Mouse (Mus musculus) kidney, postnatal 0 days (tissue): Measurements from ENCODE around the gene Spns2. TPM values are rescaled to one million over a fixed set of nuclear protein-coding genes. Genes with fewer than 3 reads are reported as not detected.
"Not testable (repeated sequence)": the region's sequence is repeated elsewhere in the genome, so short reads cannot be mapped to it uniquely, and the experiment has no call there.

Experiments used
- ATAC-seq: fragments of 200-750 bp; cut with Nextera tagmentation; replicated peaks from 2 replicates; pipeline ENCODE4 v1.8.0; 2017; ENCODE audit warnings: low read depth, moderate number of reproducible peaks, moderate TSS enrichment, moderate library complexity; ENCODE audit not compliant: low FRiP score
- DNase-seq: peaks from one replicate; pipeline ENCODE4 v3.0.0-alpha.2; 2016; ENCODE audit warnings: low spot score
- H3K27ac ChIP-seq: fragments of 300-500 bp; sonication (generic); 2 replicates; pipeline ENCODE4 v1.5.1; 2014; ENCODE audit warnings: mild to moderate bottlenecking
- H3K27me3 ChIP-seq: fragments of 300-500 bp; sonication (generic); 2 replicates; pipeline ENCODE4 v1.6.1; 2014; ENCODE audit warnings: low read length, mixed read lengths; ENCODE audit not compliant: insufficient read depth
- H3K36me3 ChIP-seq: fragments of 300-500 bp; sonication (generic); 2 replicates; pipeline ENCODE4 v1.6.1; 2014; ENCODE audit warnings: low read length, mixed read lengths; ENCODE audit not compliant: insufficient read depth
- H3K4me1 ChIP-seq: fragments of 300-500 bp; sonication (generic); replicated peaks from 2 replicates; pipeline ENCODE4 v1.6.1; 2014; ENCODE audit warnings: antibody characterized with exemption, low read length, mixed read lengths; ENCODE audit not compliant: insufficient read depth
- H3K4me2 ChIP-seq: fragments of 300-500 bp; sonication (generic); 2 replicates; pipeline ENCODE4 v1.6.1; 2014; ENCODE audit warnings: mild to moderate bottlenecking, low read length, moderate library complexity, mixed read lengths
- H3K4me3 ChIP-seq: fragments of 300-500 bp; sonication (generic); replicated peaks from 2 replicates; pipeline ENCODE4 v1.5.1; 2014; ENCODE audit warnings: low read depth, low read length
- H3K9ac ChIP-seq: fragments of 300-500 bp; sonication (generic); 2 replicates; pipeline ENCODE4 v1.6.1; 2014; ENCODE audit warnings: low read depth, low read length
- H3K9me3 ChIP-seq: fragments of 300-500 bp; sonication (generic); replicated peaks from 2 replicates; pipeline ENCODE4 v1.6.1; 2016; ENCODE audit warnings: low read length, inconsistent platforms, mixed read lengths
- CTCF ChIP-seq: IDR thresholded peaks from 2 replicates; pipeline ENCODE4 v1.5.1; 2016; ENCODE audit warnings: antibody characterized with exemption, low read depth, mild to moderate bottlenecking, moderate library complexity
- WGBS: fragments of 180-500 bp; shearing (Covaris S2); extraction: QIAGEN DNeasy Blood & Tissue Kit; methylation state at CpG from one replicate; pipeline ENCODE4 v1.1.7; 2014; 5-methylcytosine and 5-hydroxymethylcytosine counted together
- polyA plus RNA-seq: library from polyadenylated mRNA; unstranded; fragments of >200 nt; fragmentation: Nextera tagmentation; extraction: Ambion mirVana; gene quantifications from 2 replicates; pipeline ENCODE4 v1.2.1, GENCODE M21; 2015

Spns2 gene
- polyA plus RNA-seq, 1 experiment from 2014 or later: 7.4 TPM

GRCm38 (mm10) chr11:72452140-72452665 lies 37.5 kb downstream of the Spns2 start:
- no peak for TF ChIP-seq CTCF
- H3K27ac ChIP-seq: no peak overlapping the region

DNA sequence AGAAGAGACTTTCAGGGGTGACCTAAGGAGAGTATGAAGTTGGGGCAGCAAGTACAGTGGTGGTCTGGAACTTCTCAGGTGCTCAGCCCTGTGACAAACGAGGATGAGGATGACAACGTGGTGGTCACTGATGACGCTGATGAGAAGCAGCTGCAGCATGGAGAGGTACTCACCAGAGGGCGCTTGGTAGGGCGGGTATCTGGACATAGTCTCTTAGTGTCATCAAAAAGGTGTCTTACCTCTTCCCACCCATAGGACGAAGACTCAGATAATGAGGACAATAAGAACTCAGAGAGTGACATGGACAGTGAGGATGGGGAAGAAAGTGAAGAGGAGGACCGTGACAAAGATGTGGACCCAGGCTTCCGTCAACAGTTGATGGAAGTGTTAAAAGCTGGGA lies 42.2 kb downstream of the Spns2 start:
- no peak overlapping the region for H3K9ac ChIP-seq
- H3K4me2 ChIP-seq: no peak overlapping the region
- TF ChIP-seq CTCF: peak; percentile 50; the same call in 1 of the 2 replicates
- DNase-seq: no peak
- no peak overlapping the region for H3K4me3 ChIP-seq
- H3K36me3 ChIP-seq: peaks cover 95% of the 10 kb centered on the region
- 87% methylated on average over 8 of the region's 8 CpGs for WGBS
- no peak for ATAC-seq
- H3K27ac ChIP-seq: no peak overlapping the region
- no peaks in the 10 kb centered on the region for H3K4me1 ChIP-seq
- no peaks in the 10 kb centered on the region for H3K9me3 ChIP-seq
- H3K27me3 ChIP-seq: no peaks in the 10 kb centered on the region

More at GRCm38 (mm10) chr11:72452140-72452665, 37.5 kb downstream of the Spns2 start:
- Histone ChIP-seq H3K4me2 (no peak overlapping the region), H3K9ac (no peak overlapping the region), H3K36me3 (peaks cover 52% of the 10 kb centered on the region), H3K4me3 (no peak overlapping the region), H3K4me1 (no peaks in the 10 kb centered on the region), H3K9me3 (no peaks in the 10 kb centered on the region), H3K27me3 (no peaks in the 10 kb centered on the region)
- ATAC-seq: no peak
- 91% methylated on average over 3 of the region's 3 CpGs for WGBS
- DNase-seq: no peak

GRCm38 (mm10) chr11:72446311-72447105 lies 43.2 kb downstream of the Spns2 start:
- H3K9me3 ChIP-seq: no peaks in the 10 kb centered on the region
- H3K27ac ChIP-seq: no peak overlapping the region
- H3K9ac ChIP-seq: no peak overlapping the region
- 94% methylated on average over 6 of the region's 6 CpGs for WGBS
- H3K4me1 ChIP-seq: peaks cover 7% of the 10 kb centered on the region; the same call in 1 of the 2 replicates
- ATAC-seq (no peak), DNase-seq (peak; percentile 68)
- H3K4me2 ChIP-seq: no peak overlapping the region
- peak; percentile 79 for TF ChIP-seq CTCF
- no peaks in the 10 kb centered on the region for H3K27me3 ChIP-seq
- H3K4me3 ChIP-seq: no peak overlapping the region
- peaks cover 86% of the 10 kb centered on the region for H3K36me3 ChIP-seq

- Histone ChIP-seq H3K4me2 (peak within 1 kb of the TSS; percentile 97), H3K9ac (peak within 1 kb of the TSS; percentile 91), H3K27ac (peak within 1 kb of the TSS; percentile 91), H3K36me3 (peaks cover 35% of the 10 kb centered on the region), H3K27me3 (no peaks in the 10 kb centered on the region), H3K9me3 (no peaks in the 10 kb centered on the region), H3K4me1 (peaks cover 7% of the 10 kb centered on the region; the same call in 1 of the 2 replicates), H3K4me3 (peak within 1 kb of the TSS; percentile 77)
- ATAC-seq (peak; percentile 87), DNase-seq (peak; percentile 98)
- TF ChIP-seq CTCF: 0 out of 2 replicates have a peak, but pooled peaks have one; percentile 16
- WGBS: under 1% methylated on average over 46 of the region's 46 CpGs
These were observed 48.6 kb downstream of the Spns2 start, which contains the start of gene Mybbp1a for GRCm38 (mm10) chr11:72440965-72441664. Gene Mybbp1a, plus strand, starts transcription at chr11:72441355.

DNA sequence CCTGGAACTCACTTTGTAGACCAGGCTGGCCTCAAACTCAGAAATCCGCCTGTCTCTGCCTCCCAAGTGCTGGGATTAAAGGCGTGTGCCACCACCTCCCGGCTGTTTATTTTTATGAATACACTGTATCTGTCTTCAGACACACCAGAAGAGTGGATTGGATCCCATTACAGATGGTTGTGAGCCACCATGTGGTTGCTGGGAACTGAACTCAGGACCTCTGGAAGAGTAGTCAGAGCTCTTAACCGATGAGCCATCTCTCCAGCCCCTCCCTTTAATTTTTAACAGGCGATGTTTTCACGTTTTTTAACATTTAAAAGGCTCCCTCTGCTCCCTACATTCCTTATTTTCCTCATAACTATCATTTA lies 49.1 kb downstream of the Spns2 start:
- 46% methylated on average over 6 of the region's 6 CpGs for WGBS
- DNase-seq, ATAC-seq, H3K9me3 ChIP-seq, H3K4me1 ChIP-seq, H3K27me3 ChIP-seq: not testable (repeated sequence)
- Histone ChIP-seq H3K27ac (peak overlapping the region; percentile 91), H3K4me2 (peak overlapping the region; percentile 97), H3K9ac (peak overlapping the region; percentile 91), H3K36me3 (peaks cover 30% of the 10 kb centered on the region), H3K4me3 (peak overlapping the region; percentile 77)

GRCm38 (mm10) chr11:72438411-72438810 lies 51.3 kb downstream of the Spns2 start:
- H3K4me2 ChIP-seq: no peak overlapping the region
- no peak for ATAC-seq
- H3K9me3 ChIP-seq: no peaks in the 10 kb centered on the region
- peaks cover 10% of the 10 kb centered on the region for H3K36me3 ChIP-seq
- H3K4me3 ChIP-seq: no peak overlapping the region
- TF ChIP-seq CTCF: no peak
- WGBS: 66% methylated on average over 4 of the region's 4 CpGs
- no peak for DNase-seq
- no peaks in the 10 kb centered on the region for H3K27me3 ChIP-seq
- no peak overlapping the region for H3K9ac ChIP-seq
- H3K27ac ChIP-seq: no peak overlapping the region
- H3K4me1 ChIP-seq: peaks cover 12% of the 10 kb centered on the region; the same call in 1 of the 2 replicates
